Mouse (Mus musculus): Measurements from ENCODE around the gene Cx3cr1. TPM values are rescaled to one million over a fixed set of nuclear protein-coding genes. Genes with fewer than 3 reads are reported as not detected.

The Cx3cr1 gene
- polyA plus RNA-seq, 1 experiment from 2014 or later: 10.5 TPM

- 100% methylated on average over 2 of the region's 2 CpGs for WGBS
- Histone ChIP-seq H3K4me1 (no peaks in the 10 kb centered on the region), H3K27me3 (replicated peaks) (0 out of 2 replicates have a peak, but pooled peaks cover 6% of the 10 kb centered on the region), H3K36me3 (no peaks in the 10 kb centered on the region), H3K9ac (replicated peaks) (no peak overlapping the region), H3K9me3 (replicated peaks) (no peaks in the 10 kb centered on the region), H3K4me2 (no peak overlapping the region), H3K27ac (replicated peaks) (no peak overlapping the region), H3K4me3 (replicated peaks) (no peak overlapping the region)
- no peak for ATAC-seq (ENCODE audit: low FRiP score)
Measured at GRCm38 (mm10) chr9:120101165-120101564, 31.5 kb upstream of the Cx3cr1 start.

DNA sequence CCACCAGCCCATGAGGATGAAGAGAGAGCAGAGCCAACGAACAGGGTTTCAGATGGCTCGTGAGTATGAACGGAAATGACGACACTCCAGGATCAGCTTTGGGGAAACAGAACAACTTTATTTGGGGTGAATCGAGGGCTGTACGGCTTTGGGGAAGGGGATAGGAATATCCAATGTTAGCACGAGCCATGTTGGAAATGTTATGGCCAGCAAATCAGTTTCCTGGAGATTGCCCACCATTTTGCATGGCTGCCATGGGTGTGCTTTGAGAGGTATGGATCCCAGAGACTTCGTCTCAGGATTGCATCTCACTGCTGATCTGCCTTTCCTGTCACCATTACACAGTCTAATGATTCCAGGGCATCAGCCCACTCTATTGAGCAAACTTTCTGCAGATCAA lies 29.6 kb upstream of the Cx3cr1 start:
- H3K9me3 ChIP-seq (replicated peaks): no peaks in the 10 kb centered on the region
- 0 out of 2 replicates have a peak, but pooled peaks cover 6% of the 10 kb centered on the region for H3K27me3 ChIP-seq (replicated peaks)
- WGBS: 92% methylated on average over 8 of the region's 8 CpGs
- no peaks in the 10 kb centered on the region for H3K4me1 ChIP-seq
- H3K9ac ChIP-seq (replicated peaks): no peak overlapping the region
- H3K36me3 ChIP-seq: no peaks in the 10 kb centered on the region
- no peak overlapping the region for H3K4me3 ChIP-seq (replicated peaks)
- no peak overlapping the region for H3K4me2 ChIP-seq
- no peak for ATAC-seq (ENCODE audit: low FRiP score)
- H3K27ac ChIP-seq (replicated peaks): no peak overlapping the region

GRCm38 (mm10) chr9:120098682-120099081 lies 29.0 kb upstream of the Cx3cr1 start:
- no peak for ATAC-seq (ENCODE audit: low FRiP score)
- H3K27me3 ChIP-seq (replicated peaks): 0 out of 2 replicates have a peak, but pooled peaks cover 6% of the 10 kb centered on the region
- no peaks in the 10 kb centered on the region for H3K9me3 ChIP-seq (replicated peaks)
- H3K36me3 ChIP-seq: no peaks in the 10 kb centered on the region
- H3K27ac ChIP-seq (replicated peaks): no peak overlapping the region
- H3K4me1 ChIP-seq: no peaks in the 10 kb centered on the region
- H3K4me3 ChIP-seq (replicated peaks): no peak overlapping the region
- H3K4me2 ChIP-seq: no peak overlapping the region
- H3K9ac ChIP-seq (replicated peaks): no peak overlapping the region
- 15% methylated on average over 7 of the region's 7 CpGs for WGBS

DNA sequence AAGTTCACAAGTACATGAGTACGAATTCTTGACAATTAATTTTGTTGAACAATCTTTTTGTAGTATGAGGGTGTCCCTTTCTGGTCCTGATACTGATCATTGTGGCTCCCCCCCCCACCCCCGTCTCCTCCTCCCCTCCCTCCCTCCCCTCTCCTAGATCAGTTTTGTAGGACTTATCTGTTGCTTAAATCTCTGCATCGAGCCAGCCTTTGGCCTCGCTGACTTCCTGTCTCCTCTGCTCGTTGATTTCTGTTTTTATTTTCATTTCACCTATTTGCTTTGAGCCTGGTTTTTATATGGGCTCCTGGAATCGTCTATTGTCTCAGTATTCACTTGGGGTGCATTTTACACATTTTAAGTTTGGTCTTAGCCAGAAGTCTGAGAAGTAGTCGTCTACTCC lies 26.2 kb upstream of the Cx3cr1 start:
- no peaks in the 10 kb centered on the region for H3K9me3 ChIP-seq (replicated peaks)
- no peak overlapping the region for H3K9ac ChIP-seq (replicated peaks)
- no peak overlapping the region for H3K27ac ChIP-seq (replicated peaks)
- H3K4me3 ChIP-seq (replicated peaks): no peak overlapping the region
- WGBS: 80% methylated on average over 7 of the region's 7 CpGs
- H3K4me2 ChIP-seq: no peak overlapping the region
- no peaks in the 10 kb centered on the region for H3K4me1 ChIP-seq
- H3K36me3 ChIP-seq: no peaks in the 10 kb centered on the region
- 0 out of 2 replicates have a peak, but pooled peaks cover 6% of the 10 kb centered on the region for H3K27me3 ChIP-seq (replicated peaks)
- ATAC-seq (ENCODE audit: low FRiP score): no peak

DNA sequence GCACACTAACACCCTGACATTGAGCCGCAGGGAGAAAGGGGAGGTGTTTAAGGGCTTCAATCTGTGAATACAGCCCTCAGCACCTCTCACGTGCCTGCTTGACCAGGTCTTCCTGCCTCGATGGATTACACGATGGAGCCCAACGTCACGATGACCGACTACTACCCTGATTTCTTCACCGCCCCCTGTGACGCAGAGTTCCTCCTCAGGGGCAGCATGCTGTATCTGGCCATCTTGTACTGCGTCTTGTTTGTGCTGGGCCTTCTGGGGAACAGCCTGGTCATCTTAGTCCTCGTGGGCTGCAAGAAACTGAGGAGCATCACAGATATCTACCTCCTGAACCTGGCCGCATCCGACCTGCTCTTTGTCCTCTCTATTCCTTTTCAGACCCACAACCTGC lies 24.0 kb upstream of the Cx3cr1 start:
- Histone ChIP-seq H3K9me3 (replicated peaks) (no peaks in the 10 kb centered on the region), H3K4me2 (no peak overlapping the region), H3K9ac (replicated peaks) (no peak overlapping the region), H3K27ac (replicated peaks) (no peak overlapping the region), H3K4me3 (replicated peaks) (no peak overlapping the region), H3K27me3 (replicated peaks) (no peaks in the 10 kb centered on the region), H3K36me3 (no peaks in the 10 kb centered on the region), H3K4me1 (no peaks in the 10 kb centered on the region)
- 91% methylated on average over 13 of the region's 13 CpGs for WGBS
- ATAC-seq (ENCODE audit: low FRiP score): no peak

GRCm38 (mm10) chr9:120091696-120092238 lies 22.1 kb upstream of the Cx3cr1 start, which contains the start of gene Ccr8:
Gene Ccr8 (plus strand): TSS chr9:120092114.
- Histone ChIP-seq H3K4me3 (replicated peaks) (no peak within 1 kb of the TSS), H3K9ac (replicated peaks) (no peak within 1 kb of the TSS), H3K36me3 (no peaks in the 10 kb centered on the region), H3K9me3 (replicated peaks) (no peaks in the 10 kb centered on the region), H3K27ac (replicated peaks) (no peak within 1 kb of the TSS), H3K4me2 (no peak within 1 kb of the TSS), H3K27me3 (replicated peaks) (no peaks in the 10 kb centered on the region), H3K4me1 (no peaks in the 10 kb centered on the region)
- no peak for ATAC-seq (ENCODE audit: low FRiP score)
- WGBS: 88% methylated on average over 5 of the region's 5 CpGs

DNA sequence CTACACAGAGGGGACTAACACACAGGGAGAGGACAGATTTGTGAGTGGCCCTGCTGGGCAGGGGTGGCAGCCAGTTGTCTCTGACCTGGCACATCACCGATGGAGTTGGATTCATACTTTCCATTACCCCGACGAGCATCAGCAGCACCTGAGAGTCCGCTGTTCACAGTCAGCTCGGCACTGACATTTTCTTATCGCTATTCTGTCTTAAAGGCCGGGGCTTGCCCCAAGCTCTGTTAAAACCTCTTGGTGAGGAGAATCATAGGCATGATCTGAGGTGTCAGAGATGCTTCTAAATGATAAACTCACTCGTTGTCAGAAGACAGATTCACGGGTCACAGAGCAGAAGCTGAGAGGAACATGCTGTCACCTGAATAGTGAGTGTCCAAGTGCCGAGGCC lies 21.4 kb upstream of the Cx3cr1 start:
- H3K9me3 ChIP-seq (replicated peaks): no peaks in the 10 kb centered on the region
- no peaks in the 10 kb centered on the region for H3K36me3 ChIP-seq
- no peaks in the 10 kb centered on the region for H3K4me1 ChIP-seq
- no peak overlapping the region for H3K4me3 ChIP-seq (replicated peaks)
- H3K27ac ChIP-seq (replicated peaks): no peak overlapping the region
- H3K9ac ChIP-seq (replicated peaks): no peak overlapping the region
- WGBS: 89% methylated on average over 10 of the region's 10 CpGs
- no peak overlapping the region for H3K4me2 ChIP-seq
- H3K27me3 ChIP-seq (replicated peaks): no peaks in the 10 kb centered on the region
- ATAC-seq (ENCODE audit: low FRiP score): no peak

DNA sequence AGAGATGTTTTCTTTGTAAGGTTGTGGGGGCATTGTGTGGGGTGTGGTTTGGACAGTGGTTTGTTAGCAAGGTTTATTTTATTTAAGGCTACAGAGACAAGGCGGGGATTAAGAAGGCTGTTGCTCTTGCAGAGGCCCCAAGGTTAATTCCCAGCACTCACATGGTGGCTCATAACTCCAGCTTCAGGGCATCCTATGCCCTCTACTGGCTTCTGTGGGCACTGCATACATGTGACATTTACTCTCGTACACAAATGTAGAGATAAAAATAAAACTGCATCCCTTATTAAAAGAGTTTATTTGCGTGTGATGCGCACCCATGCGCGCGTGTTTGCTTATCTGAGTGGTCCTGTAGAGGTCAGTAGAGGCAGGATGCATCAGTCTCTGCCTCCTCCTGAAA lies 19.4 kb upstream of the Cx3cr1 start:
- WGBS: 88% methylated on average over 7 of the region's 7 CpGs
- Histone ChIP-seq H3K4me3 (replicated peaks) (no peak overlapping the region), H3K27ac (replicated peaks) (no peak overlapping the region)

DNA sequence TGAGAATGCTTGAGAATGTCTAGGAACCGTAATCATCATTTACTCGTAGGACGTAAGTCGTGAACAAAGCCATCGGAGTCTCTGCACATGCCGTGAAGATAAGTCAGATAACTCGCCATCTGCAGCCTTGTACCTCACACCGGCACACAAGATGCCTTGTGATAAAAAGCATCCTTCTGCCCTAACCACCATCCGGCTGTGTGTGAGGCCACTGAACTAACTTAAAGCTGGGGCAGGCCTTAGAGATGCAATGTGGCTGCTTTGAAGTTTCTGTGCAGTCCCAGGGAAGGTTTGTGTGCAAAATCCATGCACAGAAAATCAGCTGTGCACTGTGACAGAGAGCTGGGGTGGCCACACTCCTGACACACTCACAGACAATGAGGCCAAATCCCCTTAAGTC lies 14.7 kb upstream of the Cx3cr1 start:
- H3K27me3 ChIP-seq (replicated peaks): no peaks in the 10 kb centered on the region
- no peaks in the 10 kb centered on the region for H3K4me1 ChIP-seq
- WGBS: 94% methylated on average over 9 of the region's 9 CpGs
- no peak overlapping the region for H3K9ac ChIP-seq (replicated peaks)
- H3K9me3 ChIP-seq (replicated peaks): no peaks in the 10 kb centered on the region
- no peak for ATAC-seq (ENCODE audit: low FRiP score)
- H3K36me3 ChIP-seq: no peaks in the 10 kb centered on the region
- no peak overlapping the region for H3K4me2 ChIP-seq
- no peak overlapping the region for H3K27ac ChIP-seq (replicated peaks)
- no peak overlapping the region for H3K4me3 ChIP-seq (replicated peaks)

More for the DNA sequence above, 19.4 kb upstream of the Cx3cr1 start:
- Histone ChIP-seq H3K9me3 (replicated peaks) (no peaks in the 10 kb centered on the region), H3K36me3 (no peaks in the 10 kb centered on the region), H3K9ac (replicated peaks) (no peak overlapping the region), H3K27me3 (replicated peaks) (no peaks in the 10 kb centered on the region), H3K4me2 (no peak overlapping the region), H3K4me1 (no peaks in the 10 kb centered on the region)
- no peak for ATAC-seq (ENCODE audit: low FRiP score)

- no peaks in the 10 kb centered on the region for H3K36me3 ChIP-seq
- H3K9ac ChIP-seq (replicated peaks): no peak overlapping the region
- no peak overlapping the region for H3K4me3 ChIP-seq (replicated peaks)
- no peak overlapping the region for H3K4me2 ChIP-seq
- WGBS: 87% methylated on average over 18 of the region's 18 CpGs
- H3K27ac ChIP-seq (replicated peaks): no peak overlapping the region
- no peaks in the 10 kb centered on the region for H3K9me3 ChIP-seq (replicated peaks)
- H3K27me3 ChIP-seq (replicated peaks): no peaks in the 10 kb centered on the region
- no peak for ATAC-seq (ENCODE audit: low FRiP score)
- no peaks in the 10 kb centered on the region for H3K4me1 ChIP-seq
Measured at GRCm38 (mm10) chr9:120083158-120083894, 13.6 kb upstream of the Cx3cr1 start.

DNA sequence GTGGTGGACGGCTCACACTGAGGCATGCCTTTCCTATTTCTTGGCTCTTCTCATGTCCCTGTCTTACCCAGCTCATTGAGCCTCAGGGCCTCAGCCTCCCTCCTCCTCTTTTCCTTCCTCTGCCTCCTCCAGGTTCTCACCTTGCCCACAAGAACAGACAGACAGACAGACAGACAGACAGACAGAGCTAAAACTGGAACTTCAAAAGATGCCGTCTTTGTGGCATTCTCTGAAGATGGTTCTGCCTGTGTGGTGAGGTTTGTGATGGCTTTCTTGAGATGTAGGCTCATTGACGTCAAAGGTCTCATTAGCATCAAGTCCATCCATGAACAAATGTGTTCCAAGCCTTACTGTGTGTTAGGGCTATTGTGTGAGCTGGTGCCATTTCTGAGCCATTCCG lies 13.0 kb upstream of the Cx3cr1 start:
- no peak overlapping the region for H3K9ac ChIP-seq (replicated peaks)
- H3K4me1 ChIP-seq: no peaks in the 10 kb centered on the region
- no peak overlapping the region for H3K27ac ChIP-seq (replicated peaks)
- no peak overlapping the region for H3K4me2 ChIP-seq
- no peaks in the 10 kb centered on the region for H3K9me3 ChIP-seq (replicated peaks)
- 65% methylated on average over 4 of the region's 4 CpGs for WGBS
- no peaks in the 10 kb centered on the region for H3K36me3 ChIP-seq
- ATAC-seq (ENCODE audit: low FRiP score): no peak
- no peaks in the 10 kb centered on the region for H3K27me3 ChIP-seq (replicated peaks)
- H3K4me3 ChIP-seq (replicated peaks): no peak overlapping the region

- no peak for ATAC-seq (ENCODE audit: low FRiP score)
- Histone ChIP-seq H3K4me3 (replicated peaks) (no peak overlapping the region), H3K27me3 (replicated peaks) (no peaks in the 10 kb centered on the region), H3K27ac (replicated peaks) (no peak overlapping the region), H3K4me2 (no peak overlapping the region), H3K9ac (replicated peaks) (no peak overlapping the region), H3K9me3 (replicated peaks) (no peaks in the 10 kb centered on the region), H3K4me1 (no peaks in the 10 kb centered on the region), H3K36me3 (no peaks in the 10 kb centered on the region)
- 84% methylated on average over 5 of the region's 5 CpGs for WGBS
Measured at GRCm38 (mm10) chr9:120081967-120082366, 12.3 kb upstream of the Cx3cr1 start.

Data from neural tube, embryonic 15.5 days (tissue).